Mouse (Mus musculus) hematopoietic multipotent progenitor cell, adult 10-12 weeks (in vitro differentiated cells): ENCODE results near the gene 1600015I10Rik. TPM values are rescaled to one million over a fixed set of nuclear protein-coding genes. Genes with fewer than 3 reads are reported as not detected.

Experiments
- polyA plus RNA-seq: library from polyadenylated mRNA; stranded (reverse); fragments of >175 nt; gene quantifications from 2 replicates; pipeline ENCODE4 v1.2.3, GENCODE M21; 2012; ENCODE audit warnings: low replicate concordance

1600015I10Rik gene
- not detected in 2 replicates for polyA plus RNA-seq

GRCm38 (mm10) chr6:48929595-48929994 lies at the start of gene 1600015I10Rik:
Gene 1600015I10Rik (plus strand): TSS chr6:48929895.

GRCm38 (mm10) chr6:48974663-48975062 lies 45.0 kb downstream of the 1600015I10Rik start, which contains the start of gene Doxl2:
Gene Doxl2 (plus strand): TSS chr6:48974963.

Other genes with a start within 250 kb of the 1600015I10Rik start
- gene Gimap4, start 245.3 kb upstream of the 1600015I10Rik start, polyA plus RNA-seq = 16.1 and 52.6 TPM in 2 replicates
- gene Gimap6, start 221.7 kb upstream of the 1600015I10Rik start, polyA plus RNA-seq = 50.6 and 78.7 TPM in 2 replicates
- 0.58 and 1.8 TPM in 2 replicates for gene Gm28053, start 211.3 kb upstream of the 1600015I10Rik start, polyA plus RNA-seq
- gene Gimap7, start 211.3 kb upstream of the 1600015I10Rik start, polyA plus RNA-seq = 8.8 and 14.1 TPM in 2 replicates
- gene Gimap1, start 190.8 kb upstream of the 1600015I10Rik start, polyA plus RNA-seq = 154 and 203 TPM in 2 replicates
- 71.0 and 148 TPM in 2 replicates for gene Gimap5, start 183.7 kb upstream of the 1600015I10Rik start, polyA plus RNA-seq
- gene Gimap3, start 159.0 kb upstream of the 1600015I10Rik start, polyA plus RNA-seq = 218 and 606 TPM in 2 replicates
- gene Tmem176a, start 89.0 kb upstream of the 1600015I10Rik start, polyA plus RNA-seq = 25.8 and 154 TPM in 2 replicates
- 18.0 and 42.7 TPM in 2 replicates for gene Tmem176b, start 88.4 kb upstream of the 1600015I10Rik start, polyA plus RNA-seq
- not detected in 2 replicates for gene Aoc1, start 57.0 kb upstream of the 1600015I10Rik start, polyA plus RNA-seq
- gene Doxl2, start 45.1 kb downstream of the 1600015I10Rik start, polyA plus RNA-seq = not detected in 2 replicates
- not detected in 2 replicates for gene Svs1, start 57.0 kb downstream of the 1600015I10Rik start, polyA plus RNA-seq
- gene Gpnmb, start 106.7 kb downstream of the 1600015I10Rik start, polyA plus RNA-seq = not detected in 2 replicates
- 23.5 and 51.1 TPM in 2 replicates for gene Malsu1, start 143.9 kb downstream of the 1600015I10Rik start, polyA plus RNA-seq